Mouse (Mus musculus) embryonic stem cell, embryonic (primary cell): ENCODE results near the gene E330017A01Rik.

ENCODE experiments used
- CTCF ChIA-PET, 4 experiments: fragments of 300-600 bp in 2 of 4; fragments of 350-600 bp in 2 of 4; sonication (Branson Sonifier 250); formaldehyde crosslinking; loops; one replicate each; lab custom pipeline; 2022; ENCODE audit warnings: inconsistent platforms in 2 of 4; lab: Charles Lee
- POLR2A ChIA-PET, 4 experiments: fragments of 300-600 bp in 2 of 4; fragments of 350-600 bp in 2 of 4; sonication (Branson Sonifier 250); formaldehyde crosslinking; loops; one replicate each; lab custom pipeline; 2022; ENCODE audit warnings: antibody characterized with exemption in 4 of 4, inconsistent platforms in 1 of 4; lab: Charles Lee

E330017A01Rik gene

GRCm38 (mm10) chr16:58623114-58623513 is 15.4 kb downstream of the E330017A01Rik start:
- CTCF ChIA-PET: no interaction called here
- POLR2A ChIA-PET: no interaction called here

- ChIA-PET CTCF (no interaction called here), POLR2A (no interaction called here)
These were observed 16.2 kb downstream of the E330017A01Rik start for GRCm38 (mm10) chr16:58622377-58622776.

- CTCF ChIA-PET: no interaction called here
- POLR2A ChIA-PET: interaction anchor here in 1 of 4 experiments (0.6 kb wide), 1 partner anchor 10 kb away, joined by 3 read pairs; no protein-coding TSS in a partner anchor
These were observed 21.2 kb downstream of the E330017A01Rik start for GRCm38 (mm10) chr16:58617346-58617745.

- CTCF ChIA-PET: no interaction called here
- POLR2A ChIA-PET: interaction anchor here in 1 of 4 experiments (0.6 kb wide), 1 partner anchor 10 kb away, joined by 3 read pairs; no protein-coding TSS in a partner anchor
These were observed 21.7 kb downstream of the E330017A01Rik start, which contains the start of gene Gm813 for GRCm38 (mm10) chr16:58616878-58617277. Gene Gm813, minus strand, starts transcription at chr16:58616978.

- CTCF ChIA-PET: interaction anchor here in 1 of 4 experiments (0.6 kb wide), 1 partner anchor 1454 kb away, joined by 3 read pairs; no protein-coding TSS in a partner anchor
These were observed 25.6 kb downstream of the E330017A01Rik start for GRCm38 (mm10) chr16:58612969-58613368.

GRCm38 (mm10) chr16:58607101-58607500 is 31.4 kb downstream of the E330017A01Rik start:
- ChIA-PET CTCF (no interaction called here), POLR2A (interaction anchor here in 1 of 4 experiments (0.6 kb wide), 1 partner anchor 10 kb away, joined by 3 read pairs; the partner anchor contains the start of gene Gm813)

More at GRCm38 (mm10) chr16:58612969-58613368, 25.6 kb downstream of the E330017A01Rik start:
- POLR2A ChIA-PET: interaction anchor here in 1 of 4 experiments (1.2 kb wide), 1 partner anchor 153 kb away, joined by 3 read pairs; no protein-coding TSS in a partner anchor

GRCm38 (mm10) chr16:58604680-58605079 is 33.9 kb downstream of the E330017A01Rik start:
- POLR2A ChIA-PET: no interaction called here
- CTCF ChIA-PET: no interaction called here

GRCm38 (mm10) chr16:58603831-58604230 is 34.7 kb downstream of the E330017A01Rik start:
- ChIA-PET POLR2A (no interaction called here), CTCF (no interaction called here)

- POLR2A ChIA-PET: no interaction called here
- CTCF ChIA-PET: no interaction called here
These were observed 37.7 kb downstream of the E330017A01Rik start for GRCm38 (mm10) chr16:58600846-58601245.

GRCm38 (mm10) chr16:58591299-58591698 is 47.2 kb downstream of the E330017A01Rik start:
- ChIA-PET POLR2A (interaction anchor here in 1 of 4 experiments (0.6 kb wide), 1 partner anchor 960 kb away, joined by 3 read pairs; no protein-coding TSS in a partner anchor), CTCF (no interaction called here)

GRCm38 (mm10) chr16:58589444-58589843 is 49.1 kb downstream of the E330017A01Rik start:
- POLR2A ChIA-PET: no interaction called here
- CTCF ChIA-PET: no interaction called here
